Comparison of ENCODE assay signal across 8 mouse cellular contexts in the genomic region with DNA sequence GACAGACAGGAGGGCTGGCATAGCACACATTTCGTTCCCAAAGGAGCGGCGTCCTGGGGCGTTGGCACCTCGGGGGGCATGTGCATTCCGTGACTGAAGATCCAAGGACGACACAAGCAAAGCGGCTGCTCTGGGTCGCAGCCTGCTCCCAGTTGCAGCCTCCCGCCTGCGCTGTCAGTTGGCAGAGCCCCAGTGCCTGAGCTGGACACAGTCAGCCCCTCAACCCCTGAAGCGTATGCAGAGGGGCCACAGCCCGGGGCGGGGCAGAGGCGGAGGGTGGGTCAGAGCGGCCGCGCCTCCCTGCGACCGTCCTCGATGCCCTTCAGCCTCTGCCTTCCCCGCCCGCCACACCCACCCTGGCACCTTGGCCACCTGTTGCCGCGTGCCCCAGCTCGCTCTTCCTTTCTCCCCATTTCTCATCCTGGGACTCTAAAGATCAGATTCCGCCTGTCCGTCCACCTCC. TPM values are rescaled to one million over a fixed set of nuclear protein-coding genes. Genes with fewer than 3 reads are reported as not detected.
DNase-seq lines count a peak whose midpoint lies in the region; ATAC-seq lines count a peak whose summit lies in the region.

TSS of gene Ppara (plus strand) at position 413 of the 463 bp plus-strand sequence.

- H3K4me1 ChIP-seq in heart, embryonic 15.5 days (replicated peaks): peaks cover 20% of the 10 kb centered on the region
- peaks cover 8% of the 10 kb centered on the region; the same call in 1 of the 2 replicates for H3K4me1 ChIP-seq in neural tube, embryonic 14.5 days (ENCODE audit: control insufficient read depth, insufficient read depth, low read length)

- H3K27ac ChIP-seq in heart, embryonic 15.5 days: peak within 1 kb of the TSS; percentile 97
- no peak within 1 kb of the TSS for H3K27ac ChIP-seq in neural tube, embryonic 14.5 days (ENCODE audit: low read depth, low read length)

- peak; percentile 76 for DNase-seq in kidney, adult 11 months
- no peak for DNase-seq in kidney, adult 18-20 months
- DNase-seq in kidney, postnatal 36 days: peak; percentile 80 to 86
- DNase-seq in spleen, postnatal 36 days (ENCODE audit: low spot score in 2 of 2): no peak
- no peak for DNase-seq in natural killer cell, adult 2 months (ENCODE audit: low spot score in 2 of 2)

- peak within 1 kb of the TSS; percentile 73 for H3K4me3 ChIP-seq in heart, embryonic 15.5 days
- H3K4me3 ChIP-seq in neural tube, embryonic 14.5 days (ENCODE audit: low read depth, low read length): peak within 1 kb of the TSS; percentile 51

- ATAC-seq in common myeloid progenitor, adult 5-6 weeks (replicated peaks; ENCODE audit: low read depth, poor library complexity, severe bottlenecking): peak; percentile 21; the same call in 1 of the 2 replicates
- peak; percentile 78 for ATAC-seq in heart, embryonic 15.5 days (replicated peaks; ENCODE audit: insufficient number of reproducible peaks, insufficient read depth, low FRiP score, low read depth)
- ATAC-seq in neural tube, embryonic 14.5 days (ENCODE audit: low read depth): no peak; the same call in 1 of the 2 replicates

- H3K4me2 ChIP-seq in heart, embryonic 15.5 days: peak within 1 kb of the TSS; percentile 95
- peak within 1 kb of the TSS; percentile 69 for H3K4me2 ChIP-seq in neural tube, embryonic 14.5 days (ENCODE audit: low read depth, low read length)

- peak within 1 kb of the TSS; percentile 80 for H3K9ac ChIP-seq in heart, embryonic 15.5 days
- H3K9ac ChIP-seq in neural tube, embryonic 14.5 days (replicated peaks; ENCODE audit: low read depth, low read length): peak within 1 kb of the TSS; percentile 54

- H3K36me3 ChIP-seq in heart, embryonic 15.5 days: no peaks in the 10 kb centered on the region
- no peaks in the 10 kb centered on the region for H3K36me3 ChIP-seq in neural tube, embryonic 14.5 days (ENCODE audit: control insufficient read depth, insufficient read depth, low read length)

- WGBS in heart, embryonic 15.5 days: 1% methylated on average over 26 of the region's 28 CpGs
- WGBS in neural tube, embryonic 14.5 days: 4% methylated on average over 24 of the region's 28 CpGs

- H3K27me3 ChIP-seq in heart, embryonic 15.5 days: peaks cover 57% of the 10 kb centered on the region
- peaks cover 40% of the 10 kb centered on the region for H3K27me3 ChIP-seq in neural tube, embryonic 14.5 days (ENCODE audit: control insufficient read depth, insufficient read depth, low read length)

- no peaks in the 10 kb centered on the region for H3K9me3 ChIP-seq in heart, embryonic 15.5 days (replicated peaks)
- H3K9me3 ChIP-seq in neural tube, embryonic 14.5 days (ENCODE audit: control insufficient read depth, low read length): no peaks in the 10 kb centered on the region

RNA-seq across cellular contexts. Expression of gene Ppara, which starts in this region (rescaled TPM):
- total RNA-seq in common myeloid progenitor, adult 5-6 weeks (2017): not detected in 2 replicates
- 15.1 and 20.5 TPM in 2 replicates for polyA plus RNA-seq in heart, embryonic 15.5 days (2015; fragmentation: Nextera tagmentation; extraction: Ambion mirVana)
- polyA plus RNA-seq in neural tube, embryonic 14.5 days (2014; fragmentation: Nextera tagmentation; extraction: Ambion mirVana): 0.75 and 1.3 TPM in 2 replicates

Comparison
In these comparisons a context has a peak if more than half of its experiments do, and no peak if none do; other contexts are left out.
1. DNase-seq: peak in kidney, adult 11 months (single experiment) and kidney, postnatal 36 days (2 of 2); none in kidney, adult 18-20 months (single experiment), spleen, postnatal 36 days (0 of 2) and natural killer cell, adult 2 months (0 of 2).
2. Peak in ATAC-seq in common myeloid progenitor, adult 5-6 weeks; RNA of the gene not detected or under 1 TPM.